Mouse (Mus musculus): ENCODE results near the gene Pax7. TPM values are rescaled to one million over a fixed set of nuclear protein-coding genes. Genes with fewer than 3 reads are reported as not detected.

Pax7 gene
- total RNA-seq, 2 experiments from 2014 or later: 8.3 to 11.3 TPM

DNA sequence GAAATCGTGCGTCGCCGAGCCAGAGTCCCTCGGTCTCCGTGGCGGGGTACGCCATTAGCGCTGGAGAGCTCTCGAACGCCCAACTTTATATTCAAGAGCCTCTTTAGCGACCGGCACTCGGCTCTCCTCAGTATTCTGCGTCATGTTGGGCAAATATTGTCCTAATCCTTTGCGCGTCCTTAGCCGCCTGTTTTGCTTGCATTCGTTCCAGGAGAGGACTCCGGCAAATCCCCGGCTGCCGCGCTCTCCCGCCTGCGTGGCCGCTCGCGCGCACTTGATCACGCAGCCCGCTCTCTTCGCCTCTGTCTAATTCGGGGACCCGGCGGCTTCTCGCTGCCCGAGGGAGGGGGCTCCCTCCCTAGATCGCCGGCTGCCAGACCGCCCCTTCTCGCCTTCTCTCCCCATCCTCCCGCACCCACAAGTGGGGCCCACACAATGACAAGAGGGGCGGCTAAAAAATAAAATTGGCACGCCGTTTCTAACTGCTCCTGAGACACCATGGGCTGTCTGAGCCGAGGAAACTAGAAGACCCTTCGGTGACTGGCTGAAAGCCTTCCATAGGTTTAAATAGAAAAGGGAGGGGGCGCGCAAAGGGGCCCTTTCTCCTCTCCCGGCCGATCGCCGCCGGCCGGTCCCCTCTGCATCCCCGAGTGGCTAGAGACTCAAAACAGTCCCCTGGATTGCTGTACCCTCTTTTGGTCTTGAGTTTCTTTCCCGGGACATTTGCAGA is 1.7 kb downstream of the Pax7 start:
- no peak for DNase-seq

DNA sequence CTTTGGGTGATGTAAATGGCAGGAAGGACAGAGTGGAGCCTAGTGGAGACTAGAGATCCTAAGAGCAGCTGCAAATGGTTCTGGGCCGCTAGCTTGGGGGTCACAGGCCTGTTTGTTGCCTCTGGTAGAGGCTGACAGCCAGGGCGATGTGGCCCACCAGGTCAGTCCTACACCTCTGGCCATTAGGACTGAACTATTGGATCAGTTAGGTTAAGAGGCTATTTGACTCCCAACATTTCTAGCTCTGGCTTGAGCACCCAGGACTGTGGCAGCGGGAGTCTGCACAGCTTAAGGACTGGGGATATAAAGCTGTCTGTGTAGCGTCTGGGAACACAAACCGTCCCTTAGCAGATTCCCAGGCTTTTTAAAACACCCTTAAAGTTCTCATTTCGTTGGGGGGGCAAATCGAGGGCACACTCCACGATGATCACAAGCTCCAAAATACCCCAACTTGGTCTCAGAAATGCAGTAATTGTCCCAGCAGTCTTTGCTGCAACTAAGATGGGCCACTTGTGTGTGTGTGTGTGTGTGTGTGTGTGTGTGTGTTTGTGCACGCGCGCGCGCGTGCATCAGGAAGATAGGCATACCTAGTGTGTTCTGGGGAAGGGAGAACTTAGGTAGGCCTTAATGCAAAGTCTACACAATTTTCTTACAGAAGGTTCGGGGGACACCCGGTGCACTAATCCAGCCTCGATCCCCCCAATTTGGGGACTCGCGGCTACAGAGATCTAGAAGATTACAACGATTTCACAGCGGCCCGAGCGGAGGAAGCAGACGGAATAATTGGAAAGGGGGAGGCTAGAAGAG is 2.5 kb downstream of the Pax7 start:
- no peak for DNase-seq

DNA sequence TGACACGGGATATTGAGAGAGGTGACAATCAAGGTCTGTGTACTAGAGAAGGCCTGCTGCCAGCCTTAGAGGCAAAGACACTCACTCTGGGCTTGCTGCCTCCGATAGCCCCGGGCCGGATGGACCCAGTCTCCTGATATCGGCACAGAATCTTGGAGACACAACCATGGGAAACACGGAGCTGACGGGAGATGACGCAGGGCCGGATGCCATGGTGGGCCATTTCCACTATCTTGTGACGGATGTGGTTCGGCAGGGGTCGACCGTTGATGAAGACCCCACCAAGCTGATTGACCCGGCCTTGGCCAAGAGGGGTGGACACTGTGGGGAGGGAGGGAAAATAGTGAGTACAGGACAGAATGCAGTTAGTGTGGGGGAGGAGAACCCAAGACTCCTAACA is 3.3 kb downstream of the Pax7 start:
- DNase-seq: no peak

DNA sequence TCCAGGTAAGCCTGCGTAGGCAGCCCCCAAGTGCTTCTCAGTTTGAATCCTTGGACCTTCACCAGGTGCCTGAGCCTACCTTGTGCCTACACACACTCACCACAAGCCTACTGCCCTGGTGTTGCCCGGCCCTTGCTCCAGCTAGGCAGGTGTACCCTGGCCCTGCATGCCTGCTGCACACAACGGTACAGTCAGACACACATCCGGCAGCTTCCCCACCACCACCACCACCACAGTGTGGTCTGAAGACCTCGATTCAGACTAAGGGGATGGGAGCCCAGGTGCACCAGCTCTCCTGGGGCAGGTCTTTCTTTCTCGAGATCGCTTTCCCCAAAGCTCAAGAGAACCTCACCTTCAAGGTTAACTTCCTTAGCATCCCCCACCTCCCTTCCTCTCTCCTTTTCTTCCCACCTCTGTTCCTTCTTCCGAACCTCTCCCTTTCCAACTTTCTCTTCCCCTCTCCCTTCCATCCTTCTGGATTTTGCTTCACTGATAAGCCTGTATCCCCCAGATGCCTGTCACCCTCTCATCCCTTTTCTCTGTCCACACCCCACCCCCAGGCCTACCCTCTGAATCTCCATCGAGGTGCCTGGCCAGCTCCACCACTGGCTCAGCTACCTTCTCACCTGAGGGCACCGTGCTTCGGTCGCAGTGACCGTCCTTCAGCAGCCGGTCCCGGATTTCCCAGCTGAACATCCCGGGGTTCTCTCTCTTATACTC is 4.3 kb downstream of the Pax7 start:
- no peak for DNase-seq

DNA sequence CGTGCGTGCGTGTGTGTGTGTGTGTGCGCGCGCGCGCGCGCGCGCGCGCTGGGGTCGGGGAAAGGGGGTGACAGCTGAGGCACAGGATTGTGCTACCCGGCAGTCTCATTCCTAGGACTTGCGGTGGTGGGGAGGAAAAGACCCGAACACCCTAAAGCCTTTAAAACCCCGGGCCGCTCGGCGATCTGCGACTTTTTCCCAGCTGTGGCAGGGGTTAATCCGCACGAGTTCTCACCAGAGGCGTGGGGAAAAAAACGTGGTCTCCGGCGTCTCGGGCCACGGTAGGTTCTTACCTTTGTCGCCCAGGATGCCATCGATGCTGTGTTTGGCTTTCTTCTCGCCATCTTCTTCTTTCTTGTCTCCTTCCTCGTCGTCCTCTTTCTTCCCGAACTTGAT is 5.0 kb downstream of the Pax7 start:
- DNase-seq: no peak

DNA sequence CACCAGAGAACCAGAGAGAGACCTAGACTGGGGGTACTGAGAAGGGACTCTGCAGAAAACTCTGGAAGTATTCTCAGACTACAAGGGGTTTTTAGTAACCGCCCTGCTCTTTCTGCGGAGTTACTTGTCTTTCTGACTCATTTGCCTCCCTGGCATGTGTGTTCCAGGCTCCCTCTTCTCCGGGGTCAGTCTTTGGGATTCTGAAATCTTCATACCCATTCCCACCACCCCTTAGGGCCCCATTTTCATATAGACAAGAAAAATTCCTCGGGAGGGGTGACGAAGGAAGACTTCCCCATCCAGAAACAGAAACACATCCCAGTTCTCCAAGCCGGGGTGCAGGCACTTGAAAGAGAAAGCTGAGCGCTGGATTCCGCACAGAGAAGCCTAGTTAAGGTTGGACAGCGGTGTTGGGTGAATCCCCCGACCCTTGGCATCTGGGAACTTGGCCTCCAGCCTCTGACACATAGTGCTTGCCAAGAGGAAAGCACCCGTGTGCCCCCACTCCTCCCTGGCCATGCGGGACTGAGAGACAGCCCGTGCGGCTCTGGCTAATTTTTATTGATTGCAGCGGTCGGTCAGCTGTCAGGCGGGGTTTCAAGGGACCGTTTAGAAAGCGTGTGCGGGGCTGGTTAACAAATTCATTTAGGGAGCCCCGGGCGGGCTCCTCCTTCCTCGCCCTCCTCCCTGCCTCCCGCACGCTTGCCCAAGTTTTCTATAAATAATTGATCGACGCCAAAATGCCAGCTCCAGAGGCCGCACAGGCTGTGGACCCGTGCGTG is 5.6 kb downstream of the Pax7 start:
- no peak for DNase-seq

DNA sequence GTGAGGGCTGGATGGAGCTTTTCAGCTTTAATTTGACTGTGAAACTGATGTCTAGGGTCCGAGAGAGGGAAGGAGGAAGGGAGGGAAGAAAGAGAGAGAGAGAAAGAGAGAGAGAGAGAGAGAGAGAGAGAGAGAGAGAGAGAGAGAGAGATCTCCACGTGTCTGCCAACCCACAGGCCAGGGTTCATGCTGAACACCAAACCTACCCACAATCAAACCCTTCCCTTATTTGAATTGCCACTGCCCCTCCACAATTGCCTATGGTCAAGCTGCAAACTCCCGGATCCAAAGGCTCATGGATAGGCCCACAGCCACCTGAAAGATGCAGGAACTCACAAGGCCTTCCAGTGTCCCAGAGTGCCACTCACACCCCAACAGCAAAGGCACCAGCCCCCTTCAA is 7.1 kb downstream of the Pax7 start:
- no peak for DNase-seq

GRCm38 (mm10) chr4:139825326-139826112 is 7.8 kb downstream of the Pax7 start:
- DNase-seq: no peak

GRCm38 (mm10) chr4:139824572-139825325 is 8.6 kb downstream of the Pax7 start:
- no peak for DNase-seq

DNA sequence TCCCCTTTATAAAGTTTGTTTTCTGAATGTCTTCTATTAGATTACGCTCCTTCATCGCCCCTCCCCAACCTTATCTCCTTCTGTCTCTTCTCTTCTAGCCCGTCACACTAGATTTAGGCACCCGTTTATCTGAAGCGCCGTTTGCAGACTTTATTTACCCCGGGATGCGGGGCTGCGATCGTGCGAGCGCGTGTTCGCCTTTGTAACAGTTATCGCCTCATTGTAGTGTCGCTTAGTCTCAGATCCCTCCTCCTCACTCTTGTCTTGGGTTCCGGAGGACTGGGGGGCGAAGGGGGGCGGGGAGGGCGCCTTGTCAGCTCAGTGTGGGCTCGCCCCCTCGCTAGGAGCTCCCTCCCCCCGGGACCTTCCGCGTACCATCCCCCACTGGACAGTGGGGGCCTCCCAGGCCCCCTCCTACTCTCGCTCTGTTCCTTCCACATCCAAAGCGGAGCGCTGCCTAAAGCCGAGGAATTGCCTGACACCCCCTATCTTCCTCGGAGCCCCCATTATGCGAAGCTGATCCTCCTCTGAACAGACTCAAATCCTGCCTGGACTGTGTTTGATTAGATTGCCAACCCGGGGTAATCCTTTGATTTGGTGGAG is 9.4 kb downstream of the Pax7 start:
- no peak for DNase-seq

- DNase-seq: peak; percentile 33
Measured at GRCm38 (mm10) chr4:139823138-139823869, 10.0 kb downstream of the Pax7 start.

DNA sequence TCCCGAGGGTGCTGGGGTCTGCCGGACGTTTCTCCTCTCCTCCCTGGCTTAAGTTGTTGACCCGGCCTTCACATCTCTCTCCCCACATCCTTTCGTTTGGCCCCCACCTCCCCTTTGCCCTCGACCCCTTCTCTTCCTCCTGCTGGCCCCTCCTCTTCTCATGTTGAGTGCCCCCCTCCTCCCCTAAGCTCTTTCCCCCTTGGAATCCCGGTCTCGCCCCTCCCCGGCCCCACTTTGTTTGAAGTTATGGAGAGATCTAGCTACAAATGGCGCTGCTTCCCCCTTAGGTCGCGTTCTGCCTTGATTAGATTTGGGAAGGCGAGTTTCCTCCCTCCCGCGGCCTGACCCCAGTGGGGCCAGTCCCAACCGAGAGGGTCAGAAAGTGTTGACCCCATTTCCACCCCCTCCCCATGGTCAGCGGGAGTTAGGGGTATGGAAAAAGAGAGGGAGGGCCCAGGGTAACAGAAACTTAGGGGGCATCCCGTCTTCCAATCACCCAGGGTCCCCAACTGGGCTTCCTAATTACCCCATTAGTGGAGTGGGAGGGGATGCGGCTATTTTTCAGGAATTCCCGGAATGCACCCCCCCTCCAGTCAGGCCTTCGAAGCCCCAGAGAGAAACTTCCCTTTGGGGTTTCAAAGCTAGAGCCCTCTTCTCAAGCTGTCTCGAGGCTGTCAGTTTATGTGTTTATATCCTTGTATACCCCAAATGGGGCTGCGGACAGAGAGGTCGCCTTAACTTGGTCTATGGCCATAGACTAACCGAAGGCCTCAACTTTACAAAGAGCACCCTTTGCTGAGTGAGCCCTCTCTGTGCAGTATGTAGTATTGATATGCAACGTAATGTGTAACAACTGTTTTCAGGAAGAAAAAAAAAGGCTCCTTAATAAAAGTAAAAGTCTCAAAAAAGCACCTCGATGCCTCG is 10.9 kb downstream of the Pax7 start:
- DNase-seq: no peak

GRCm38 (mm10) chr4:139821491-139822160 is 11.7 kb downstream of the Pax7 start:
- DNase-seq: peak; percentile 70

GRCm38 (mm10) chr4:139821071-139821470 is 12.3 kb downstream of the Pax7 start:
- DNase-seq: no peak

GRCm38 (mm10) chr4:139819411-139820030 is 13.8 kb downstream of the Pax7 start:
- DNase-seq: no peak

- no peak for DNase-seq
Measured at GRCm38 (mm10) chr4:139818163-139818562, 15.2 kb downstream of the Pax7 start.

- DNase-seq: peak; percentile 30
Measured at GRCm38 (mm10) chr4:139813371-139813960, 19.9 kb downstream of the Pax7 start.

All from gastrocnemius, postnatal 10 days (tissue).